Mouse (Mus musculus) kidney, adult 2 months (tissue): ENCODE data around the gene Lgmn.

Experiments used
- CTCF ChIP-seq: fragments of 200-500 bp; conservative IDR thresholded peaks from 2 replicates; pipeline ENCODE4 v1.5.1; 2011; ENCODE audit warnings: low read depth, mild to moderate bottlenecking, control low read depth, low read length, moderate library complexity, mixed read lengths; ENCODE audit not compliant: insufficient read depth, insufficient read length
- POLR2A ChIP-seq: fragments of 200-500 bp; IDR thresholded peaks from one replicate; pipeline ENCODE4 v1.6.1; 2011; ENCODE audit warnings: low read depth, low read length, control low read depth

DNA sequence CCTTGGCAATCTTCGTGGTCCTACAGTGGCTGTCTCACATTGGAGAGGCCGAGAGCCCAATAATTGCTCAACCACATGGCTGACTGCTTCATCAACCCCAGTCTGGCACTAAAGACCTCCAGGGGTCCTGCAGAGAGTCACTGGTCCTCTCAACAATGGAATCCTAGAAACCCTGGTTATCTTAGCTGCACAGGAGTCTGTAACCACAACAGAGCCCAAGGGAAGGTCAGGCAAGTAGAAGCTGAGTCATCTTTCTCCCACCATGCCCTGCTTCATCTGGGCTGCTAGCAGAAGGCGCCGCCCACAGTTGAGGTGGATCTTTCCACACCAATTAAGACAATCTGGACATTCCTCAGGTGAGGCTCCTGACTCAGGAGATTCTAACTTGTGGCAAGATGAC, 80.2 kb downstream of the Lgmn start:
- TF ChIP-seq CTCF (no peak), POLR2A (no peak)
